Mouse (Mus musculus) hindbrain, postnatal 0 days (tissue): ENCODE results near the gene Mrps18c. TPM values are rescaled to one million over a fixed set of nuclear protein-coding genes. Genes with fewer than 3 reads are reported as not detected.

Experiments used
- ATAC-seq: fragments of 200-750 bp; cut with Nextera tagmentation; 2 replicates; pipeline ENCODE4 v1.8.0; 2017; ENCODE audit warnings: mild to moderate bottlenecking, moderate TSS enrichment, moderate library complexity
- DNase-seq: peaks from one replicate; pipeline ENCODE4 v3.0.0-alpha.2; 2015; ENCODE audit warnings: low spot score
- H3K27ac ChIP-seq: fragments of 300-500 bp; sonication (generic); 2 replicates; pipeline ENCODE4 v1.5.1; 2014; ENCODE audit warnings: mild to moderate bottlenecking
- H3K27me3 ChIP-seq: fragments of 300-500 bp; sonication (generic); 2 replicates; pipeline ENCODE4 v1.6.1; 2014; ENCODE audit warnings: low read length, mixed read lengths; ENCODE audit not compliant: insufficient read depth
- H3K36me3 ChIP-seq: fragments of 300-500 bp; sonication (generic); 2 replicates; pipeline ENCODE4 v1.6.1; 2014; ENCODE audit warnings: low read length, mixed read lengths; ENCODE audit not compliant: insufficient read depth
- H3K4me1 ChIP-seq: fragments of 300-500 bp; sonication (generic); 2 replicates; pipeline ENCODE4 v1.6.1; 2014; ENCODE audit warnings: antibody characterized with exemption, low read length, mixed read lengths; ENCODE audit not compliant: insufficient read depth
- H3K4me2 ChIP-seq: fragments of 300-500 bp; sonication (generic); 2 replicates; pipeline ENCODE4 v1.6.1; 2014; ENCODE audit warnings: low read depth, mild to moderate bottlenecking, low read length, moderate library complexity, mixed read lengths
- H3K4me3 ChIP-seq: fragments of 300-500 bp; sonication (generic); 2 replicates; pipeline ENCODE4 v1.5.1; 2014; ENCODE audit warnings: low read length
- H3K9ac ChIP-seq: fragments of 300-500 bp; sonication (generic); replicated peaks from 2 replicates; pipeline ENCODE4 v1.6.1; 2014; ENCODE audit warnings: mild to moderate bottlenecking, low read length, moderate library complexity, mixed read lengths
- H3K9me3 ChIP-seq: fragments of 300-500 bp; sonication (generic); 2 replicates; pipeline ENCODE4 v1.6.1; 2016; ENCODE audit warnings: low read length, mixed read lengths
- CTCF ChIP-seq: IDR thresholded peaks from 2 replicates; pipeline ENCODE4 v1.5.1; 2016; ENCODE audit warnings: antibody characterized with exemption, control low read depth, low read depth
- WGBS: fragments of 180-500 bp; shearing (Covaris S2); extraction: QIAGEN DNeasy Blood & Tissue Kit; methylation state at CpG from one replicate; pipeline ENCODE4 v1.1.7; 2014; 5-methylcytosine and 5-hydroxymethylcytosine counted together
- polyA plus RNA-seq: library from polyadenylated mRNA; unstranded; fragments of >200 nt; fragmentation: Nextera tagmentation; extraction: Ambion mirVana; gene quantifications from 2 replicates; pipeline ENCODE4 v1.2.1, GENCODE M21; 2015
- total RNA-seq: library from RNA; depleted of rRNA; stranded (reverse); fragments of >200 nt; gene quantifications from 2 replicates; pipeline ENCODE4 v1.2.3, GENCODE M21; 2014

The Mrps18c gene
- total and polyA plus RNA-seq, 2 experiments from 2014 or later = 26.3 to 192 TPM

DNA sequence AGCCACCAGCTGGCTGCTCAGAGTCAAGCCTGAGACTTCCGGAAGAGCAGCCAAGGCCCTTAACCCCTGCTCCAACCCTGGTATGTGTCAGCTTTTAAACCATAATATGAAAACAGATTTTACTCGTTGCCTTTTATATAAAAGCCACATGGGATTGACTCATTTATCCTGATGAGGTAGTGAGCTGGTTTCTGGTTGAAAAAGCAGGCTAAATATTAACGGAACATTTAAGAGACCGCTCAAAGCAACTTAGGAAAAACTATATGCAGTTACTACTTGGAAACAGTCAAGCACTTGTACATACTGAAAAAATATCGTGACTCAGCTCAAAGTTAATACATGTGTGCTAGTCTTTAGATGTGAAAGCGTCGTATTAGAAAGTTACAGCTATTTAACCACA is 6.2 kb upstream of the Mrps18c start:
- Histone ChIP-seq H3K36me3 (peaks cover 54% of the 10 kb centered on the region), H3K27me3 (no peaks in the 10 kb centered on the region), H3K9ac (no peak overlapping the region), H3K27ac (no peak overlapping the region), H3K4me2 (no peak overlapping the region), H3K4me1 (no peaks in the 10 kb centered on the region), H3K9me3 (no peaks in the 10 kb centered on the region), H3K4me3 (no peak overlapping the region)
- no peak for ATAC-seq
- TF ChIP-seq CTCF = no peak
- WGBS = 85% methylated on average over 7 of the region's 7 CpGs
- DNase-seq = no peak

DNA sequence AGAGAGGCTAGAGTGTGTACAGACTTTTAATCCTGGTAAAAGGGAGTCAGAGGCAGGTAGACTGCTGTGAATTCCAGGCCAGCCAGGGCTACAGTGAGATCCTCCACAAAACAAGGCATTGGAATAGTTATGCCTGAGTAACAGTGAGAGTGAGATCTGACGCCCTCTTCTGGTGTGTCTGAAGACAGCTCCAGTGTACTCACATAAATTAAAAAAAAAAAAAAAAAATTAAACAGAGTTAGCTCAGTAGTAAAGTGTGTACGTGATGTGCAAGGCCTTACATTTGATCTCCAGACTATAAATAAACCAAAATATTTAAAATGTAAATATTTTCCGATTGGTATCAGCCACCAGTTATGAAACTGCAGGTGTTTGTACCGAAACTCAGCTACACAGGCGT is 4.3 kb upstream of the Mrps18c start:
- Histone ChIP-seq H3K27ac (no peak overlapping the region), H3K4me2 (no peak overlapping the region), H3K27me3 (no peaks in the 10 kb centered on the region), H3K4me1 (no peaks in the 10 kb centered on the region; the same call in 1 of the 2 replicates), H3K4me3 (no peak overlapping the region), H3K9me3 (no peaks in the 10 kb centered on the region), H3K36me3 (peaks cover 37% of the 10 kb centered on the region), H3K9ac (no peak overlapping the region)
- DNase-seq (no peak), ATAC-seq (no peak)
- no peak for TF ChIP-seq CTCF
- 80% methylated on average over 5 of the region's 5 CpGs for WGBS

DNA sequence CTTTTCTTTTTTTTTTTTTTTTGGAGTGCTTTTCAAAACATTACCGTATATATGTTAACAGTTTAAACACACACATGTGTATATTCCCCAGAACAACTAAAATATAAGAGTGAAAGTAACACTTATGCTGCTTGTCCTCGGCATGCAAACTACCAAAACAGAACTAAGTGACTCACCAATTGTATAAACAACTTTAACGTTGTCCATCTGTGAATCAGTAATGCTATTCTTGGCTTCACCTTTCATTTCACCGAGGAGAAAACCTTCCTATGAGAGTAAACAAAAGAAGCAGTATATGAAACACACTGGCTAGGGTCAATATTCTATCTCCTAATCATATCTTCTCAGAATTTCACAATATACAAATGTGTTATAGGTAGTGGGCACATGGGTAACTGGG is 19.9 kb downstream of the Mrps18c start:
- no peak overlapping the region for H3K4me2 ChIP-seq
- H3K4me1 ChIP-seq = no peaks in the 10 kb centered on the region
- no peak for TF ChIP-seq CTCF
- DNase-seq (no peak), ATAC-seq (no peak)
- H3K36me3 ChIP-seq = 0 out of 2 replicates have a peak, but pooled peaks cover 6% of the 10 kb centered on the region
- no peaks in the 10 kb centered on the region for H3K27me3 ChIP-seq
- H3K27ac ChIP-seq = no peak overlapping the region
- H3K4me3 ChIP-seq = no peak overlapping the region
- WGBS = 89% methylated on average over 4 of the region's 4 CpGs
- no peak overlapping the region for H3K9ac ChIP-seq
- no peaks in the 10 kb centered on the region for H3K9me3 ChIP-seq

- peak; percentile 43 for TF ChIP-seq CTCF
- no peaks in the 10 kb centered on the region for H3K9me3 ChIP-seq
- H3K4me2 ChIP-seq = peak overlapping the region; percentile 92
- H3K27ac ChIP-seq = peak overlapping the region; percentile 78; the same call in 1 of the 2 replicates
- H3K4me3 ChIP-seq = peak overlapping the region; percentile 86
- 0 out of 2 replicates have a peak, but pooled peaks cover 6% of the 10 kb centered on the region for H3K36me3 ChIP-seq
- no peak for ATAC-seq
- 27% methylated on average over 16 of the region's 16 CpGs for WGBS
- no peaks in the 10 kb centered on the region for H3K27me3 ChIP-seq
- no peaks in the 10 kb centered on the region for H3K4me1 ChIP-seq
- DNase-seq = peak; percentile 40
- peak overlapping the region; percentile 95 for H3K9ac ChIP-seq
Observed at GRCm38 (mm10) chr5:100819568-100820480, 21.4 kb downstream of the Mrps18c start.

DNA sequence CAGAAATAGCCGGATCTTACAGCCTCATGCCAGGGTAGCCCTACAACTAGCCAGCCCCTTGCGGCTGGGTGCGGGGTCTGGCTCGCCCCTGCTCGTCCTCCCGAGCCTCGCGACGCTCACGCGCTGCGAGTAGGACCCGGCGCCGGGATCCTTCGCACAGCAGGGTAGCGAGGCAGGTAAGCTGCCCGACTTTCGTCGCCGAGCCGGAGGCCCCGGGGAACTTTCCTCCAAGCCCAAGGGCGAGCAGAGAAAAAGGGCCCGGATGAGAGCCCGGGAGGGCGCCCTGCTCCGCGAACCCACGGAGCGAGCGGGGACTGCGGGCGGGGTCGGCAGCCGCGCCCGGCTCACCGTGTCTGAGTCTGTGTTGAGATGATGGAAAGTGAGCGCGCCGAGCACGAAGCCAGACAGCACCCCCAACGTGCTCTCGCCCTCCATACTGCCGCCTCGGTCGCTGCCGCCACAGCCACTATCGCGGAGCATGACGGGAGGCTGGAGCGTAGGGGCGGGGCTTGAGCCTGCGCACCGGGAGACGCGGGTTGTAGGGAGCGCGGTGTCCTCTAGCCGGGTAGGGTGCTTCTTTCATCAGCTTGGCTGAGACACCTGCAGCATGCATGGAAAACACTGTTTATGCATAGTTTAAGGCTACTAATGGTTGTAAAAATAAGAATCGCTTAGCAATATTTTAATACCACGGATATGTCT is 22.2 kb downstream of the Mrps18c start, which contains the start of gene Abraxas1:
Gene Abraxas1 (minus strand): TSS at position 483 of the 702 bp plus-strand sequence.
- peak within 1 kb of the TSS; percentile 78 for H3K27ac ChIP-seq
- H3K9me3 ChIP-seq = no peaks in the 10 kb centered on the region
- 0 out of 2 replicates have a peak, but pooled peaks cover 5% of the 10 kb centered on the region for H3K36me3 ChIP-seq
- peak; percentile 38 for TF ChIP-seq CTCF
- no peaks in the 10 kb centered on the region for H3K27me3 ChIP-seq
- DNase-seq (peak; percentile 89), ATAC-seq (peak; percentile 96)
- H3K4me2 ChIP-seq = peak within 1 kb of the TSS; percentile 92
- WGBS = under 1% methylated on average over 63 of the region's 63 CpGs
- H3K4me3 ChIP-seq = peak within 1 kb of the TSS; percentile 86
- H3K4me1 ChIP-seq = no peaks in the 10 kb centered on the region
- H3K9ac ChIP-seq = peak within 1 kb of the TSS; percentile 95

- peak overlapping the region; percentile 86 for H3K4me3 ChIP-seq
- TF ChIP-seq CTCF = no peak
Observed at GRCm38 (mm10) chr5:100821375-100821774, 22.9 kb downstream of the Mrps18c start.

More at GRCm38 (mm10) chr5:100821375-100821774, 22.9 kb downstream of the Mrps18c start:
- Histone ChIP-seq H3K9me3 (no peaks in the 10 kb centered on the region), H3K4me2 (peak overlapping the region; percentile 92), H3K27ac (no peak overlapping the region), H3K36me3 (no peaks in the 10 kb centered on the region), H3K4me1 (no peaks in the 10 kb centered on the region), H3K9ac (0 out of 2 replicates have a peak overlapping the region, but pooled peaks have one; percentile 95), H3K27me3 (no peaks in the 10 kb centered on the region)
- WGBS = 71% methylated on average over 8 of the region's 8 CpGs
- DNase-seq (no peak), ATAC-seq (no peak)
